Mouse (Mus musculus) left cerebral cortex, postnatal 25 days (tissue): Measurements from ENCODE around the gene Pcf11. TPM values are rescaled to one million over a fixed set of nuclear protein-coding genes. Genes with fewer than 3 reads are reported as not detected.
A peak's percentile ranks its signal among the peaks of the same experiment; 100 is the strongest.

ENCODE experiments used
- DNase-seq, 2 experiments: peaks; one replicate each; pipeline ENCODE4 v3.0.0; 2022; ENCODE audit warnings: low spot score in 2 of 2, mixed read lengths in 1 of 2
- intact Hi-C: fragments of 180-260 bp; cut with DNase I; formaldehyde crosslinking; loops from one replicate; pipeline ENCODE4 v1.15.1; 2025
- total RNA-seq, 2 experiments: library from RNA; stranded (reverse); gene quantifications; 2 replicates each; pipeline ENCODE4 v1.2.3; 2021

The Pcf11 gene
- total RNA-seq, 2 experiments from 2014 or later = 47.4 to 49.8 TPM

- DNase-seq = no peak
- intact Hi-C loops = no loop called here
These were observed 27.4 kb downstream of the Pcf11 start for GRCm38 (mm10) chr7:92642358-92642757.

- intact Hi-C loops = loop anchor here (5.0 kb wide), 1 partner anchor 234 kb away; the partner anchor contains the start of genes Ddias and Prcp
- no peak for DNase-seq
These were observed 31.7 kb downstream of the Pcf11 start for GRCm38 (mm10) chr7:92638050-92638449.

GRCm38 (mm10) chr7:92637021-92637625 is 32.6 kb downstream of the Pcf11 start, which contains the start of gene Ankrd42:
Gene Ankrd42, minus strand, starts transcription at chr7:92637142.
- peak; percentile 92 to 95 for DNase-seq
- intact Hi-C loops = loop anchor here (5.0 kb wide), 1 partner anchor 235 kb away; the partner anchor contains the start of genes Ddias and Prcp

GRCm38 (mm10) chr7:92636295-92637011 is 33.3 kb downstream of the Pcf11 start:
- intact Hi-C loops = loop anchor here (5.0 kb wide), 1 partner anchor 236 kb away; the partner anchor contains the start of genes Ddias and Prcp
- DNase-seq = no peak

- intact Hi-C loops = no loop called here
- DNase-seq = peak; percentile 14 to 36
These were observed 39.6 kb downstream of the Pcf11 start for GRCm38 (mm10) chr7:92630167-92630566.

GRCm38 (mm10) chr7:92624488-92624887 is 45.2 kb downstream of the Pcf11 start:
- DNase-seq = no peak
- intact Hi-C loops = no loop called here

GRCm38 (mm10) chr7:92610830-92611229 is 58.9 kb downstream of the Pcf11 start:
- intact Hi-C loops = no loop called here
- no peak for DNase-seq

- intact Hi-C loops = loop anchor here (1.0 kb wide), 1 partner anchor 9 kb away; no protein-coding TSS in a partner anchor
- peak in 1 of 2 experiments; percentile 49 for DNase-seq
These were observed 64.8 kb downstream of the Pcf11 start for GRCm38 (mm10) chr7:92604961-92605360.

Other genes with a start within 250 kb of the Pcf11 start
- gene Ccdc90b, start 108.8 kb downstream of the Pcf11 start, total RNA-seq = 10 to 100 TPM; 14.5 to 16.1 TPM
- 10 to 100 TPM; 20.7 to 20.9 TPM for gene Ankrd42, start 32.8 kb downstream of the Pcf11 start, total RNA-seq
- 10 to 100 TPM; 40.4 to 41.8 TPM for gene Rab30, start 71.7 kb upstream of the Pcf11 start, total RNA-seq
- gene Ddias, start 204.3 kb upstream of the Pcf11 start, total RNA-seq = under 1 TPM; 0.55 to 0.87 TPM
- 10 to 100 TPM in 1 of 2 experiments, 1 to 10 TPM in 1; 9.4 to 11.4 TPM for gene Prcp, start 204.5 kb upstream of the Pcf11 start, total RNA-seq